Mouse (Mus musculus) left cerebral cortex, postnatal 36 days (tissue): Measurements from ENCODE around the gene Nup98. TPM values are rescaled to one million over a fixed set of nuclear protein-coding genes. Genes with fewer than 3 reads are reported as not detected.

Experiments
- DNase-seq, 2 experiments: peaks; one replicate each; pipeline ENCODE4 v3.0.0; 2021 to 2022; ENCODE audit warnings: low spot score in 2 of 2, mixed read lengths in 1 of 2
- intact Hi-C: fragments of 180-260 bp; cut with DNase I; formaldehyde crosslinking; loops from one replicate; pipeline ENCODE4 v1.15.1; 2025
- total RNA-seq, 2 experiments: library from RNA; stranded (reverse); gene quantifications; 2 replicates each; pipeline ENCODE4 v1.2.3; 2021

The Nup98 gene
- 10 to 100 TPM; 34.0 to 44.5 TPM for total RNA-seq

DNA sequence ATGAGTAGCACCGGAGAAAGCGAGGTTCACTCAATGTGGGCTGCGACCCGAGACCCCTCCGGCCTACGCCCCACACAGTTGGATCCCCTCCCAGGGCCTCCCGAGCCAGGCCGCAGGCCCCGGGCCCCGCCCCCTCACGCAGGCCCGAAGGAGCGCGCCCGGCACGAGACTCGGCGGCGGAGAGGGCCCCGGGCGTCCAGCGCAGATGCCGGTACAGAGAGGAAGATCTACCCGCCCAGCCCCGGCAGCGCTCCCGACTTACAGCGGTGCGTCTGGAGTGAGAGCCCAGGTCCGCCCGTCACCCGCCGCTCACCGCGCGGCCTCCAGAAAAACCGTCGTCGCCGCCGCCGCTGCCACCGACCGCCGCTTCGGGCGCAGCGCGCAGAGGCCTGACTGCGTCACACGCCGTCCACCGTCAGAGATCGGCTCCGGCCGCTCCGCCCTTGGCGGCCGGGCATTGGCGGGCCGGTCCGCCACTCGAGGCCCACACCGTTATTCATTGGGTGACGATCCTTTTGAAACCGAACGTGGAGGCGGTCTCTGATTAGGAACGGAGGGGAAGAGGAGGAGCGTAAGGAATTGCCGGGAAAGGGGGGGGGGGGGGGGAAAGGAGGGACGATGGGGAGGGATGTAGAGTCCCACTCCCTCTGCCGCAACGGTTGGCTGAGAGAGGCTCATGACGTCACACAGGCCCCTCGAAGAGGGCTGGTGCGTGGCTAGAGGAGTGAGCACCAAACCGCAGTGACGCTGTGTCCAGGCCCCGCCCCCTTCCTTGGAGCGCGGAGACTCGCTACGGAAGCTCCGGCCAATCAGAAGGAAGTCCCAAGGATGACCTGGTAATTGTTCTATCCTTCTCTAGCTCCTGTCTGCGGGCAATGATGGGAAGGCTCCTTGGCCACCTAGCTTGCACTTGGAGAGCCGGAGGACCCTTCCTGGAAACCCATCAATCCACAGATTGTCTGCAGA lies at the start of gene Nup98, which contains the start of gene Pgap2:
Nup98 (minus strand) TSS at position 421 of the 966 bp plus-strand sequence.
Pgap2 (plus strand) TSS at position 453 of the 966 bp plus-strand sequence.
- DNase-seq, result peak; percentile 99
- intact Hi-C loops, result loop anchor here (5.0 kb wide), 1 partner anchor 37 kb away; no protein-coding TSS in a partner anchor

GRCm38 (mm10) chr7:102258753-102259152 lies 48.8 kb upstream of the Nup98 start:
- DNase-seq, result no peak
- intact Hi-C loops, result loop anchor here (2.0 kb wide), 1 partner anchor 158 kb away; no protein-coding TSS in a partner anchor

DNA sequence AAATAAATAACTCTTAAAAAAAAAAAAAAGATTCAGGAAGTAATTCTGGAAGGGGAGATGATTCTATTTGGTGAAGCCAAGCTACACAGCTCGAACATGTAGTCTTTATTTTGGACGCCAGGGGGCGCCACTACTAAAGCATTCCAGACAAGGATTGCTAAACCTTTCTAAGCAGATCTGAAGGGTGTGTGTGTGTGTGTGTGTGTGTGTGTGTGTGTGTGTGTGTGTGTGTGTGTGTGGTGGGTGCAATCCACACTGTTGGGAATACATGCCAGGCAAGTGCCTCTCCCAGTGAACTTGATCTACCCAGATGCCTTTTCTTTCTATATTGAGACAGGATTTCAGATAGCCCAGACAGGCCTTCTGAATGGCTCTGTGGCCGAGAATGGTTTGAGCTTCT lies 48.2 kb upstream of the Nup98 start:
- peak; percentile 57 to 74 for DNase-seq
- intact Hi-C loops, result loop anchor here (2.0 kb wide), 1 partner anchor 159 kb away; no protein-coding TSS in a partner anchor

DNA sequence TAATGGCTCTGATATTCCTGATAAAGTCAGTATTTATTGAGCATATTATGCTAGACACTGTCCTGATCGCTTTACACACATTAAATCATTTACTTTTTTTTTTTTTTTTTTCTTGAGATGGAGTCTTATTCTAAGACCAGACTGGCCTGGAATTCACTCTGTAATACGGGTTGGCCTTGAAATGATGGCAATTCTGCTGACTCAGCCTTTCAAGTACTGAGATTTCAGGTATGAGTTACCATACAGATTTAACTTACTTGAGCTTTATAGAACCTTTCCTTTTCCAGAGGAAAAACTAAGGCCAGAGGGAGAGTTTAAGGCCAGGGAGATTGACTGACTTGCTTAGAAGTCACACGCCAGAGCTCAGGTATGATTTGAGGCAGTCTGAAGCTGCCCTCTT lies 46.7 kb upstream of the Nup98 start:
- no peak for DNase-seq
- intact Hi-C loops, result no loop called here

DNA sequence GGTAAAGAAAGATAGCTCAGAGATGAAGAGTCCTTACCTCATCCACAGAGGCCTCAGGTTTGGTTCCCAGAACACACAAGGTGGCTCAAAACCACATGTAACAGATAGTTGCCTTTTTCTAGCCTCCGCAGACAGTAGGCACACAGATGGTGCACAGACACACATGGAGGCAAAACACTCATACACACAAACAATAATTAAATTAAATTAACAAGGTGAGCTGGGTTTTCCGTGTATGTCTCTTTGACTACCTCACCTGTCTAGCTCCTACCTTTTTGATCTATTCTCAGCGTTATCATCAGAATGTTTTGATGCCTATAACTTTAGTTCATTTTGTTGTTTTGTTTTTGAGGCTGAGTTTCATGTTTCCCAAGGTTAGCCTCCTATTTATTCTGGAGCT lies 46.0 kb upstream of the Nup98 start, which contains the start of gene Rhog:
Rhog (minus strand) TSS at position 101 of the 400 bp plus-strand sequence.
- intact Hi-C loops, result no loop called here
- DNase-seq, result no peak

DNA sequence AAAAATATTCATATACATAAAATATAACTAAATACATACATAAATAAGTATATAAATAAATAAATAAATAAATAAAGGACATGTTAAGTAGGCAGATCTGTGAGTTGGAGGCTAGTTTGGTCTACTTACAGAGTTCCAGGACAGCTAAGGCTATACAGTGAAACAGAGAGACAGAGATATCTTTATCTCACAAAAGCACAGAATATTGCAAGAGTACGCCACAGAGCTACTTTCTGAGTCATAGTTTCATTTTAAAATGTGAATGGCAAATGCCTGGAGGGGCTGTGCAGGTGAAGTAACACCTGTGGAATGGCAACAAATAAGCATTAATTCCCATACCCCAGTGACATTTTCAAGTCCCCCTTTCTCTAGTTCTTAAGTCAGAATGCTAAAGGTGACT lies 43.7 kb upstream of the Nup98 start:
- no peak for DNase-seq
- intact Hi-C loops, result no loop called here

GRCm38 (mm10) chr7:102250631-102251214 lies 40.7 kb upstream of the Nup98 start:
- peak; percentile 89 to 90 for DNase-seq
- intact Hi-C loops, result no loop called here

- intact Hi-C loops, result loop anchor here (5.0 kb wide), 1 partner anchor 38 kb away; the partner anchor contains the start of genes Nup98 and Pgap2
- DNase-seq, result peak; percentile 50 to 59
Observed at GRCm38 (mm10) chr7:102249896-102250630, 40.1 kb upstream of the Nup98 start.

- DNase-seq, result peak in 1 of 2 experiments; percentile 13
- intact Hi-C loops, result loop anchor here (5.0 kb wide), 1 partner anchor 37 kb away; the partner anchor contains the start of genes Nup98 and Pgap2
Observed at GRCm38 (mm10) chr7:102249531-102249895, 39.5 kb upstream of the Nup98 start.

DNA sequence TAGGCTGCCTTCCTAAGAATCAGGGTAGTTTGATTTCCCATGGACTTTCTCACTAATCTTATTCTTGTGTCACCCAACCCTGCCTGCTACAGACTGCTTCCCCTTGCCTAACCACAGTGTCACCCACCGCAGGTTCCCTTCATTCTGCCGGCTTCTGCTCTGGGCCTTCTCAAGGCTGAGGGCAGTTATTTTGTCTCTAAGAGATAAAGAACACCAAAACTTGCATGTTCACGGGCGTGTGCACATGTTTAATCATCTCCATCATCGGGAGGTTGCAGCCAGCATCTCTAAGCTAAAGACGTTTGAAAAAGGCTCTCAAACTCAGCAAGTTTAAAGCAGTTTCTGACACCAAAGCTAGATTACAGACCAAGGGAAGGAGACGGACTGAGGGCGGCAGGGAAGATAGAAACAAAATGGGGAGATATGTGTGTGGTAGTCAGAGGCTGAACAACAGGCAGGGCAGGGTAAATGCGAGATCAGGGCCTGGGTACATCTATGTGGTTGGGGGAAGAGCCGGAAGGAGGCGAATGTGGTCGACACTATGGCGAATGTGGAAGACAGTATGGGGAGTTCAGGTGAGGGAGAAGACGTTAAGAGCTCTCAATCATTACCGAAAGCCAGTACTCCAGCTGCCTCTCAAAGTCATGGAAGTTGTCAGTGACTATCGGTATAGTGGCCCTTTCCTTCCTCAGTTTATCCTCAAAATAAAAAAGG lies 38.9 kb upstream of the Nup98 start:
- no peak for DNase-seq
- intact Hi-C loops, result loop anchor here (5.0 kb wide), 1 partner anchor 37 kb away; the partner anchor contains the start of genes Nup98 and Pgap2

GRCm38 (mm10) chr7:102246956-102247797 lies 37.2 kb upstream of the Nup98 start:
- intact Hi-C loops, result loop anchor here (5.0 kb wide), 1 partner anchor 35 kb away; the partner anchor contains the start of genes Nup98 and Pgap2
- DNase-seq, result no peak

DNA sequence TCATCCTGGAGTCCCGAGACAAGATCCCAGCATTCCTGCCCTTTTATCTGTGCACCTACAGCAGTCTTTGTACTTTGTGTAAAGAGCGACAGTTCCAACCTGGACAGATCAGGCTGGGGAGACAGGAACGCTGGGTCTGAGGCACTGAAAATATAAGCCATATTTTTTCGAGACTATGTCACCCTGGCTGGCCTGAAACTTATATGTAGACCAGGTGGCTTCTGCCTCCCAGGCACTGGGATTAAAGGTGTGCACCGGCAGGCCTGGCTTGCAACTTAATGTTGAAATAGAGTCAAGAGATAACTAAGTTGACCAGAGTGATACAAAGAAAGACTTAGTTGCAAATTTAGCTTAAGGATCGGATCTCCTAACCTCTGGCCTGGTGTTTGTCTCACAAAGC lies 36.3 kb upstream of the Nup98 start:
- no peak for DNase-seq
- intact Hi-C loops, result loop anchor here (5.0 kb wide), 1 partner anchor 34 kb away; the partner anchor contains the start of genes Nup98 and Pgap2

DNA sequence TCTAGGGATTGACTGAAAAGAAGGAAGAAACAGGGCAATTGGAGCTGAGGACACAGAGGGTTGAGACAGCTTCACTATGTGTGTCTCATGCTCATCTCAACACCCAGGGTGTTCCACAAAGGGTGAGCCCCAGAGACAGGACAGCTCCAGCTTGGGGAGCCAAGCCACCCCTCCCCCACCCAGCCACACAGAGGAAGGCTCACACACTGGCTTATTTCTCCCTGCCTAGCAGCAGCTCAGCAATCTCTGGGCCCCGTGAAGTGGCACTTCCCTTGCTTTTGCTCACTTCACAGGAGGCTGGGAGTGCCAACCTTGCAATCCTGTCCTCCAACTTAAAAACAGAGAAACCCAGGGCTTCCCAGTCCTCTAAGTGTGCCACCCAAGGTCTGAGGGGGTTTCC lies 35.8 kb upstream of the Nup98 start:
- intact Hi-C loops, result loop anchor here (5.0 kb wide), 1 partner anchor 33 kb away; the partner anchor contains the start of genes Nup98 and Pgap2
- DNase-seq, result no peak

DNA sequence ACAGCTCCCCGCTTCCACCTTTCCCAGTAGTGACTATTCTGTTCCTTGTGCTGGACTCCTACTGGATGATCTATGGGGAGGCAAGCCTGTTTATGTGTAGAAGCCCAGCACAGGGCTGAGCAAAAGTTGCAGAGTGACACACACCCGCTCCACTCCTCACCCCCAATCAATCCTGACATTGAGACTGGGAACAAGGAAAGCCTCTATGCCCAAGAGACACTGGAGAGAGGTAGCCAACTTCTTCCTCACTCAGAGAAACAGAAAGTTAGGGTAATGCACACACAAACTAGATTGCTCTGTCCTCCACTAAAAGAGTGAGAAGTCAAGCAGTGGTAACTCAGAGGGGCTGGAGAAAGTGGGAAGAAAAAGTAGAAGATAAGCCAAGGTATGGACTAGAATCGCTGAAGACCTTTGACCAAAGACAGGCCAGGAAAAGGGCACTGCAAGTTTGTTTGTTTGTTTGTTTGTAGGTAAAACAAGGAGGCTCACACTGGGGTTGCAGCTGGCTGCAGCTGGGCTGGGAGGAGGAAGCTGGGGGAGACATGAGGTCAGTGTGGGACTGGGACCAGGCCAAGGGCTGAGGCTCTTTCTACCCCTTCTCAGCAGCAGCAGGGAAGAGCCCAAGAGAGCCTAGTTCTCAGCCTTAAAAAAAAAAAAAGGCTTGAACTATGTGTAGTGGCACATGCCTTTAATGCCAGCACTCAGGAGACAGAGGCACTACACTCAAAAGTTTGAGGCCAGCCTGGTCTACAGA lies 35.0 kb upstream of the Nup98 start:
- DNase-seq, result no peak
- intact Hi-C loops, result loop anchor here (5.0 kb wide), 1 partner anchor 33 kb away; the partner anchor contains the start of genes Nup98 and Pgap2

DNA sequence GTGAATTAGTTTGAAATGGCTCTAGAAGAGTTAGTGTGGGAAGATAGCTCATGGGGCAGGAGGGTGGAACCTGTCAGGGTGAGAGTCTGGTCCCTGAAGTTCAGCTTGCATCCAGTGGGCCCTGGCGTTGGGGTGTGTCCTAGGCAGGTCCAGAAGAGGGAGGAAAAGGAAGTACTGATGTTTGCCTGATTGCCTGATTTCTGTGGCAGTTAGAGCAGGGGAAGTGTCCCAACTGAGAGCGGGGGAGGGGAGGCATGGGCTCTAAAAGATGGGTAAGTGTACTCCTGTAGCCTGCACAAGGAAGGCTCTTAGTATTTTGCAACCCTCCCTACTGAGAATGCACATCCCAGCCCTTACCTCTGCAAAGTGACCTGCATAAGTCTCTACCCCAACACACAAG lies 33.9 kb upstream of the Nup98 start:
- DNase-seq, result no peak
- intact Hi-C loops, result no loop called here

DNA sequence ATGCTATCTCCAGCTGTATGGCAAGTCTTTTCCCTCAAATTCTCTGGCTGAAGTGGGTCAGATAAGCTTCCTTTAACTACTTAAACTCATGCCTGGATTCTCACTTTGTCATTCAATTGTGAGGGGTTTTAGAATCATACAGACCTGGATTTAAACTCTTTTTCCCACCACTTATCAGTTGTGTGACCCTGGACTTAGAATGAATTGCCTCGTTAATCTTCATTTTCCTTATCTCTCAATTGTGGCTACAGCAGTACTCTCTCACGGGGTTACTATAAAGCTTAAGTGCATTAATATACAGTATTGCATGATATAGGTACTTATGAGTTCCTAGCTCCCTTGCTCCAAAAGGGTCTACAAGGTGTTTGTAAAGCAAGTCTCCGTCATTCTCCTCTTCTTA lies 32.9 kb upstream of the Nup98 start:
- DNase-seq, result no peak
- intact Hi-C loops, result no loop called here

GRCm38 (mm10) chr7:102242371-102242770 lies 32.4 kb upstream of the Nup98 start:
- intact Hi-C loops, result no loop called here

More at GRCm38 (mm10) chr7:102242371-102242770, 32.4 kb upstream of the Nup98 start:
- DNase-seq, result no peak
